Mouse (Mus musculus) MEL (cell line): ENCODE measurements around the gene 1700069L16Rik.

ENCODE experiments used
- BHLHE40 ChIP-seq: IDR thresholded peaks from 2 replicates; pipeline ENCODE4 v1.6.1; 2012; ENCODE audit warnings: low read depth, mild to moderate bottlenecking, inconsistent platforms, low read length, improper control_type of control experiment, borderline replicate concordance
- CTCF ChIP-seq, 3 experiments: IDR thresholded peaks in 2 of 3; conservative IDR thresholded peaks in 1 of 3; 2 replicates each; pipeline ENCODE4 v1.5.1; 2011 to 2012; ENCODE audit warnings: low read length in 3 of 3, low read depth in 2 of 3, mild to moderate bottlenecking in 2 of 3, improper control_type of control experiment in 1 of 3, inconsistent platforms in 1 of 3, mixed read lengths in 1 of 3, moderate library complexity in 1 of 3; ENCODE audit not compliant: control insufficient read depth in 1 of 3, insufficient read depth in 1 of 3, poor library complexity in 1 of 3, severe bottlenecking in 1 of 3
- E2F4 ChIP-seq: IDR thresholded peaks from 2 replicates; pipeline ENCODE4 v1.6.1; 2011; ENCODE audit warnings: low read depth, low read length, improper control_type of control experiment, borderline replicate concordance
- EP300 ChIP-seq, 2 experiments: IDR thresholded peaks; 2 replicates each; pipeline ENCODE4 v1.6.1; 2011; ENCODE audit warnings: improper control_type of control experiment in 2 of 2, low read length in 2 of 2, low read depth in 1 of 2, mild to moderate bottlenecking in 1 of 2
- HCFC1 ChIP-seq: IDR thresholded peaks from 2 replicates; pipeline ENCODE4 v1.6.1; 2012; ENCODE audit warnings: low read depth, mild to moderate bottlenecking, inconsistent platforms, low read length, improper control_type of control experiment, moderate library complexity
- MEF2A ChIP-seq: IDR thresholded peaks from 2 replicates; pipeline ENCODE4 v1.6.1; 2014; ENCODE audit warnings: low read depth, mild to moderate bottlenecking, inconsistent platforms, low read length, improper control_type of control experiment; ENCODE audit not compliant: poor library complexity, insufficient replicate concordance, severe bottlenecking; ENCODE audit errors: extremely low read depth
- MYB ChIP-seq: IDR thresholded peaks from 2 replicates; pipeline ENCODE4 v1.6.1; 2011; ENCODE audit warnings: mild to moderate bottlenecking, low read depth, low read length, improper control_type of control experiment
- MYC ChIP-seq: IDR thresholded peaks from 2 replicates; pipeline ENCODE4 v1.6.1; 2011; ENCODE audit warnings: low read depth, mild to moderate bottlenecking, low read length, improper control_type of control experiment, moderate library complexity
- POLR2A ChIP-seq, 2 experiments: IDR thresholded peaks; 2 replicates each; pipeline ENCODE4 v1.6.1; 2011 to 2012; ENCODE audit warnings: low read length in 2 of 2, mild to moderate bottlenecking in 2 of 2, control low read depth in 1 of 2, improper control_type of control experiment in 1 of 2, low read depth in 1 of 2, moderate library complexity in 1 of 2; ENCODE audit not compliant: control insufficient read depth in 1 of 2, insufficient read depth in 1 of 2, poor library complexity in 1 of 2
- POLR2AphosphoS2 ChIP-seq: IDR thresholded peaks from 2 replicates; pipeline ENCODE4 v1.6.1; 2011; ENCODE audit warnings: low read length, improper control_type of control experiment
- RAD21 ChIP-seq: IDR thresholded peaks from 2 replicates; pipeline ENCODE4 v1.6.1; 2011; ENCODE audit warnings: mild to moderate bottlenecking, low read depth, low read length, improper control_type of control experiment
- RCOR1 ChIP-seq: IDR thresholded peaks from 2 replicates; pipeline ENCODE4 v1.6.1; 2012; ENCODE audit warnings: low read depth, mild to moderate bottlenecking, inconsistent platforms, low read length, improper control_type of control experiment
- TCF12 ChIP-seq: IDR thresholded peaks from 2 replicates; pipeline ENCODE4 v1.6.1; 2014; ENCODE audit warnings: low read depth, mild to moderate bottlenecking, inconsistent platforms, low read length, improper control_type of control experiment, moderate library complexity
- ZNF384 ChIP-seq: IDR thresholded peaks from 2 replicates; pipeline ENCODE4 v1.6.1; 2012; ENCODE audit warnings: low read depth, mild to moderate bottlenecking, inconsistent platforms, low read length, improper control_type of control experiment

DNA sequence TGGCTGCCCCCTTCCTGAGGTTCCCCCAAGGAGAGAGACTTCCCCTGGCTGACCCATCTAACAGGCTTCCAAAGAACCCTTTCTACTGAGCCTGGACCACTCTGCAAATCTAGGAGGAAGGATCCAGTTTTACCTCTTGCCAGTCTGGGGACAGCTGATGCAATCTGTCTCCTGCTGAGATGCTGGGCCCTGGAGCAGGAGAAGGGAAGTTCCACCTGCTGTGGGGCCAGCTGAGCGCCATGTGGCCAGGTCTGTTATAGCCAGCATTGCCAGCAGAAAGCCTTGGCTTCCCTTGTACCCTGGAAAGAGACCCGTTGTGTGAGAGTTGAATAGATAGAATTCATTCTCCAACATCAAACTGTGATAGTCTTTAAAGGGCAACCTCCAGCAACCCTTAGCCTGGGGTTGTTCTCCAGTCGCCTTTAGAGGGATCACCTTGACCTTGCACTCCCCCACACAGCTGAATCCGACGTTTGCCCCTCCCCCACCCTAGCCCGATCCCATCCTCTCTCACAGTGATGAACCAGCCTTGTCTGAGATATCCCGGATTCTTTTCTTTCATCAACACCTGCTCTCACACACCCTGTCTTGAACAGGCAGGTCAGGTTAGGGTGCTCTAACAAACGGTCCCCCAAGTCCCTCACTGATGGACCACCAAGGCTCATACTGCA lies 870 bp downstream of the 1700069L16Rik start:
- no peak for TF ChIP-seq RCOR1
- no peak for TF ChIP-seq POLR2AphosphoS2
- TF ChIP-seq CTCF (IDR thresholded peaks at IDR 0.05 in 2 of 3, conservative IDR thresholded peaks at IDR 0.05 in 1 of 3; ENCODE audit: control insufficient read depth in 1 of 3, insufficient read depth in 1 of 3, low read depth in 2 of 3, low read length in 3 of 3, poor library complexity in 1 of 3, severe bottlenecking in 1 of 3): no peak
- TF ChIP-seq E2F4: no peak
- no peak for TF ChIP-seq BHLHE40
- TF ChIP-seq HCFC1: no peak
- TF ChIP-seq EP300 (IDR thresholded peaks at IDR 0.05; ENCODE audit: low read depth in 1 of 2, low read length in 2 of 2): no peak
- TF ChIP-seq TCF12: no peak
- no peak for TF ChIP-seq RAD21
- TF ChIP-seq MYC: no peak
- TF ChIP-seq MYB: no peak
- no peak for TF ChIP-seq MEF2A
- TF ChIP-seq ZNF384: no peak
- no peak for TF ChIP-seq POLR2A (IDR thresholded peaks at IDR 0.05; ENCODE audit: control insufficient read depth in 1 of 2, insufficient read depth in 1 of 2, low read depth in 1 of 2, low read length in 2 of 2, poor library complexity in 1 of 2)
